Mouse (Mus musculus) forebrain, embryonic 11.5 days (tissue): ENCODE data around the gene Lemd1. TPM values are rescaled to one million over a fixed set of nuclear protein-coding genes. Genes with fewer than 3 reads are reported as not detected.
"Not testable (repeated sequence)": the region's sequence is repeated elsewhere in the genome, so short reads cannot be mapped to it uniquely, and the experiment has no call there.

Source experiments
- ATAC-seq: fragments of 200-750 bp; cut with Nextera tagmentation; replicated peaks from 2 replicates; pipeline ENCODE4 v1.8.0; 2017; ENCODE audit warnings: moderate TSS enrichment; ENCODE audit not compliant: low FRiP score
- DNase-seq: peaks from one replicate; pipeline ENCODE4 v3.0.0-alpha.2; 2017; ENCODE audit warnings: low spot score
- H3K27ac ChIP-seq: fragments of 300-500 bp; sonication (generic); 2 replicates; pipeline ENCODE4 v1.5.1; 2014; ENCODE audit warnings: low read depth, low read length
- H3K27me3 ChIP-seq: fragments of 300-500 bp; sonication (generic); 2 replicates; pipeline ENCODE4 v1.6.1; 2014; ENCODE audit warnings: mild to moderate bottlenecking, low read length, mixed read lengths; ENCODE audit not compliant: control insufficient read depth, insufficient read depth
- H3K36me3 ChIP-seq: fragments of 300-500 bp; sonication (generic); 2 replicates; pipeline ENCODE4 v1.6.1; 2014; ENCODE audit warnings: mild to moderate bottlenecking, low read length, moderate library complexity, mixed read lengths; ENCODE audit not compliant: control insufficient read depth, insufficient read depth
- H3K4me1 ChIP-seq: fragments of 300-500 bp; sonication (generic); replicated peaks from 2 replicates; pipeline ENCODE4 v1.6.1; 2014; ENCODE audit warnings: low read length, mixed read lengths; ENCODE audit not compliant: control insufficient read depth, insufficient read depth
- H3K4me2 ChIP-seq: fragments of 300-500 bp; sonication (generic); 2 replicates; pipeline ENCODE4 v1.6.1; 2014; ENCODE audit warnings: low read depth, mild to moderate bottlenecking, low read length, moderate library complexity, mixed read lengths; ENCODE audit not compliant: severe bottlenecking
- H3K4me3 ChIP-seq: fragments of 300-500 bp; sonication (generic); 2 replicates; pipeline ENCODE4 v1.5.1; 2014; ENCODE audit warnings: low read depth, low read length
- H3K9ac ChIP-seq: fragments of 300-500 bp; sonication (generic); 2 replicates; pipeline ENCODE4 v1.6.1; 2014; ENCODE audit warnings: low read length
- H3K9me3 ChIP-seq: fragments of 300-500 bp; sonication (generic); 2 replicates; pipeline ENCODE4 v1.6.1; 2016; ENCODE audit warnings: low read length, mixed read lengths; ENCODE audit not compliant: control insufficient read depth
- WGBS: fragments of 180-500 bp; shearing (Covaris S2); extraction: QIAGEN DNeasy Blood & Tissue Kit; methylation state at CpG from one replicate; pipeline ENCODE4 v1.1.7; 2014; 5-methylcytosine and 5-hydroxymethylcytosine counted together
- polyA plus RNA-seq: library from polyadenylated mRNA; unstranded; fragments of >200 nt; fragmentation: Nextera tagmentation; extraction: Ambion mirVana; gene quantifications from 2 replicates; pipeline ENCODE4 v1.2.1, GENCODE M21; 2014

The Lemd1 gene
- polyA plus RNA-seq, 1 experiment from 2014 or later: 8.1 TPM

GRCm38 (mm10) chr1:132268418-132269060 lies 77.3 kb downstream of the Lemd1 start:
- Histone ChIP-seq H3K9me3 (no peaks in the 10 kb centered on the region), H3K27ac (no peak overlapping the region), H3K9ac (no peak overlapping the region), H3K4me3 (no peak overlapping the region), H3K4me1 (no peaks in the 10 kb centered on the region), H3K4me2 (no peak overlapping the region), H3K36me3 (no peaks in the 10 kb centered on the region), H3K27me3 (no peaks in the 10 kb centered on the region)
- WGBS: 56% methylated on average over 7 of the region's 7 CpGs
- DNase-seq (no peak), ATAC-seq (no peak)

- H3K27ac ChIP-seq: no peak overlapping the region
- WGBS: 74% methylated on average over 3 of the region's 3 CpGs
- ATAC-seq (no peak), DNase-seq (no peak)
- H3K9me3 ChIP-seq: no peaks in the 10 kb centered on the region
- H3K4me3 ChIP-seq: no peak overlapping the region
- H3K36me3 ChIP-seq: no peaks in the 10 kb centered on the region
- H3K27me3 ChIP-seq: no peaks in the 10 kb centered on the region
- no peaks in the 10 kb centered on the region for H3K4me1 ChIP-seq
- H3K4me2 ChIP-seq: no peak overlapping the region
- H3K9ac ChIP-seq: no peak overlapping the region
Measured at GRCm38 (mm10) chr1:132271237-132271636, 80.0 kb downstream of the Lemd1 start.

GRCm38 (mm10) chr1:132276694-132277093 lies 85.5 kb downstream of the Lemd1 start:
- H3K4me2 ChIP-seq: no peak overlapping the region
- H3K36me3 ChIP-seq: no peaks in the 10 kb centered on the region
- H3K27me3 ChIP-seq: no peaks in the 10 kb centered on the region
- no peaks in the 10 kb centered on the region for H3K9me3 ChIP-seq
- ATAC-seq (no peak), DNase-seq (no peak)
- peaks cover 5% of the 10 kb centered on the region; the same call in 1 of the 2 replicates for H3K4me1 ChIP-seq
- no peak overlapping the region for H3K9ac ChIP-seq
- H3K4me3 ChIP-seq: no peak overlapping the region
- H3K27ac ChIP-seq: no peak overlapping the region
- 79% methylated on average over 3 of the region's 3 CpGs for WGBS

- peaks cover 9% of the 10 kb centered on the region; the same call in 1 of the 2 replicates for H3K4me1 ChIP-seq
- no peak overlapping the region for H3K27ac ChIP-seq
- H3K27me3 ChIP-seq: no peaks in the 10 kb centered on the region
- H3K9me3 ChIP-seq: no peaks in the 10 kb centered on the region
- no peak for ATAC-seq
- no peak overlapping the region for H3K4me2 ChIP-seq
- H3K4me3 ChIP-seq: no peak overlapping the region
- DNase-seq: no peak
- H3K9ac ChIP-seq: no peak overlapping the region
- H3K36me3 ChIP-seq: no peaks in the 10 kb centered on the region
- 75% methylated on average over 6 of the region's 6 CpGs for WGBS
Measured at GRCm38 (mm10) chr1:132277124-132277523, 85.9 kb downstream of the Lemd1 start.

GRCm38 (mm10) chr1:132280636-132281035 lies 89.4 kb downstream of the Lemd1 start:
- not testable (repeated sequence) for H3K4me3 ChIP-seq
- whole genome bisulfite sequencing: 67% methylated on average over 6 of the region's 6 CpGs

GRCm38 (mm10) chr1:132281523-132282176 lies 90.4 kb downstream of the Lemd1 start:
- Histone ChIP-seq H3K4me1 (peaks cover 10% of the 10 kb centered on the region; the same call in 1 of the 2 replicates), H3K27ac (peak overlapping the region; percentile 62; the same call in 1 of the 2 replicates), H3K9me3 (no peaks in the 10 kb centered on the region), H3K9ac (no peak overlapping the region), H3K4me2 (no peak overlapping the region), H3K36me3 (no peaks in the 10 kb centered on the region), H3K27me3 (no peaks in the 10 kb centered on the region), H3K4me3 (no peak overlapping the region)
- no peak for DNase-seq
- ATAC-seq: peak; percentile 44; the same call in 1 of the 2 replicates
- WGBS: 6% methylated on average over 8 of the region's 8 CpGs

More at GRCm38 (mm10) chr1:132280636-132281035, 89.4 kb downstream of the Lemd1 start:
- H3K27me3 ChIP-seq, H3K4me1 ChIP-seq, DNase-seq, H3K4me2 ChIP-seq, H3K27ac ChIP-seq, H3K36me3 ChIP-seq, H3K9ac ChIP-seq, H3K9me3 ChIP-seq, ATAC-seq: not testable (repeated sequence)

- H3K36me3 ChIP-seq: no peaks in the 10 kb centered on the region
- H3K9ac ChIP-seq: no peak overlapping the region
- ATAC-seq: peak; percentile 63
- H3K27ac ChIP-seq: peak overlapping the region; percentile 62; the same call in 1 of the 2 replicates
- peaks cover 10% of the 10 kb centered on the region; the same call in 1 of the 2 replicates for H3K4me1 ChIP-seq
- H3K4me2 ChIP-seq: no peak overlapping the region
- no peak for DNase-seq
- no peaks in the 10 kb centered on the region for H3K27me3 ChIP-seq
- H3K4me3 ChIP-seq: no peak overlapping the region
- H3K9me3 ChIP-seq: no peaks in the 10 kb centered on the region
- 70% methylated on average over 2 of the region's 2 CpGs for WGBS
Measured at GRCm38 (mm10) chr1:132282177-132282536, 90.9 kb downstream of the Lemd1 start.

GRCm38 (mm10) chr1:132283018-132283417 lies 91.8 kb downstream of the Lemd1 start:
- Histone ChIP-seq H3K4me3 (no peak overlapping the region), H3K9ac (no peak overlapping the region), H3K36me3 (no peaks in the 10 kb centered on the region), H3K27me3 (no peaks in the 10 kb centered on the region), H3K27ac (no peak overlapping the region), H3K9me3 (no peaks in the 10 kb centered on the region), H3K4me1 (peaks cover 17% of the 10 kb centered on the region), H3K4me2 (no peak overlapping the region)
- no peak for DNase-seq
- no peak for ATAC-seq
- 55% methylated on average over 13 of the region's 13 CpGs for WGBS
